Mouse (Mus musculus): ENCODE measurements around the gene Bnc1.
A peak's percentile ranks its signal among the peaks of the same experiment; 100 is the strongest.

The Bnc1 gene

DNA sequence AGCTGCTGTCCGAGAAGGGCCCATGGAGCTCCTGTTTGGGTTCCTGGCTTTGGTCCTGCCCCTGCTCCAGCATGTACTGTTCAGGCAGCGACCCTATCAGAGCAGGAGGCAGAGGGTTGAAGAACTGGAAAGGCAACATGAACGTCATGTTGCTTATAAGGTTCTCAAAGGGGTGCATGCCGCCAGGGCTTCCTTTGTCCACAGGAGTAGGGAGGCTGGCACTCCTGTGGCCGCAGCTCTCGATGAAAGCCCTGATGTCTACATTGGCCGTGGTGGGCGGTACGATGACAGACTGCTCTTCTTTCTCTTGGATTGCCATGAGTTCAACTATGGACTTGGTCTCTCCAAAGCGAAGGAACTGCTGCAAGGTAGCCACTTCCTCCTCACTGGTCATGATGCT, 17.5 kb downstream of the Bnc1 start:
- no peak for DNase-seq (ENCODE audit: low spot score in 2 of 2)

DNA sequence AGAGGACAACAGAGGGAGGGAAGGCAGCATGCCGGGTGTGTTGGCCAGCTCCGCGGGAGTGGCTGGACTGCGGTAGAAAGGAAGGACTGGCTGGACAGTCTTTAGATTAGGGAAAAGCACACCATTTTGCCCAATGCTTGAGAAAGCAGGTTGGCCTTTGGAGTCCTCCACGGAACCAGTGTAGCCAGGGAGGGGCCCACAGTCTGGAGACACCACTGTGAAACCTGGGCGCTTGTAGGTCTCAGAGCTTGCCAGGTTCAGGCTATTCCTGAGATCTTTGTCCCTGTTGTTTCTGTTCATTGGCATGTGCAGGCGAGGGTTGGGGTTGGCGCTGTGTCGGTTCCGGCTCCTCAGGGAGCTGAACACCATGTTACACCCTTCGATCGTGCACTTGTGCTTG, 18.2 kb downstream of the Bnc1 start:
- no peak for DNase-seq (ENCODE audit: low spot score in 2 of 2)

DNA sequence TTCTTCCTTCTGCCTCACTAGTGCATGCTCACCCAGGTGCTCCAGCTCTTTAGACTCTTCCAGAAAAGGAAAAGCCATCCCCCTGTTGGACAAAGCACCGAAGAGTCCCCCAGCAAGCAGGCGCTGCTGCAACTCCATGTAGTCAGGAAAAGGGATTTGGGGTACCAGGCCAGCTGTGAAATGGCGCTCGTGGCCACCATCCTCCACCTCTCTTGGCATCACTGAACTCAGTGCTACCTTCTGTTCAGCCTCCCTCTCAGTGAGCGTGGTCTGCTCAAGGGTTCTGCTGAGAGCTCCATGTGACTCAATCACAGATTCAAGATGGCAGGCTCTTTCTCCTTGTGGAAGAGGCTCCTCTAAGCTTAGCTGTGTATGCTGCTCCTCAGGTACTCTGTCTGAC, 18.8 kb downstream of the Bnc1 start:
- no peak for DNase-seq (ENCODE audit: low spot score in 2 of 2)

DNA sequence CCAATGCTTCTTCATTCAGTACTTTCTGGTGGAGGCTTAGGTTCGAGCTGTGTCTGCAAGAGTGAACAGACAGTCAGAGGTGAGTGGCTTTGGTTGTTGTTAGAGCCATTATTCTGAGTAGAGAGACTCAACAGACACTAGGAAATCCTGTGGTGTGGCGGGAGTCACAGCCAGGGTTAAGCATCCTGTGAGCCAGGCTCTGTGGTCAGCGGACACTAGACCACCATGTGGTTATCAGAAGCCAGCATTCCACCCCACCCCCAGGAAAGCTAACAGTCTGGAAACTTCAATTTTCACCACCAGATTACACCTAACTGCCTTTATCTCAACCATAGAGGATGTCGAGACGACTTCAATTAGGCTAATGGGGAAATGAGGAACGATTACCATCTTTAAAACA, 23.1 kb downstream of the Bnc1 start:
- DNase-seq (ENCODE audit: low spot score in 2 of 2), result no peak

DNA sequence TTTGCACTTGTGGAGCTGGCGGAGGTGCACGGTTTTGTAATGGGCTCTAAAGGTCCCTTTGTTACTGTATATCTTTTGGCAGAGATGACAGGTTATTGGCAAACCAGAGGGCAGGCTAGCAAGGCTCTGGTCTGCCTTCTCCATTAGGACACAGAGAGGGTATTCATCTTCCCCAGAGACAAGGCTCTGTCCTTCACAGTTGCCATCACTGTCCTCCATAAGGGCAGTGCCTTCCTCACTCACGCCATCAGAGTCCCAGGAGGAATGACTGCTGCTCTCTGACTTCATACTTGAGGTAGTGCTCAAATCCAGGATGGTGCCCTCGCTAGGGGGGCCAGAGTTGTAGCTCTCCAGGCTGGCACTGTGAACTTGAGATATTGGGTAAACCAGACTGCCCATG, 23.6 kb downstream of the Bnc1 start:
- no peak for DNase-seq (ENCODE audit: low spot score in 2 of 2)

DNA sequence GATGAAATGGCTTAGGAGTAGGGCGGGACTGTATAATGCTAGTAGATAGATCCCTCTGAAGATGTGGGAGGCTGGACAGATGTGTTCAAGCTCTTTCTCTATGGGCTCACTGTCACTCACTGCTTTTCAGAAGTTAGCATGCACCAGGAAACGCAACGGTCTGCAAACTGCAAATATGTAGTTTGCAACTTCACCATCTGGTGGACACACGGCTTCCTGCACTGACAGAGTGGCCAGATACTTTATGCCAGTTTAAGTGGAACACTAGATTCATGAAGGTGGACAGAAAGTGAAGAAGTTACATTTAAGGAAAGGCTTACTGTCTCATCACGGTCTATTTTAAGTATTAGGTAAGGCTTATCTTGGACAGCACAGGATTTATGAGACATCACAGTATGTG, 25.9 kb downstream of the Bnc1 start:
- DNase-seq (ENCODE audit: low spot score in 2 of 2), result peak in 1 of 2 experiments; percentile 23

DNA sequence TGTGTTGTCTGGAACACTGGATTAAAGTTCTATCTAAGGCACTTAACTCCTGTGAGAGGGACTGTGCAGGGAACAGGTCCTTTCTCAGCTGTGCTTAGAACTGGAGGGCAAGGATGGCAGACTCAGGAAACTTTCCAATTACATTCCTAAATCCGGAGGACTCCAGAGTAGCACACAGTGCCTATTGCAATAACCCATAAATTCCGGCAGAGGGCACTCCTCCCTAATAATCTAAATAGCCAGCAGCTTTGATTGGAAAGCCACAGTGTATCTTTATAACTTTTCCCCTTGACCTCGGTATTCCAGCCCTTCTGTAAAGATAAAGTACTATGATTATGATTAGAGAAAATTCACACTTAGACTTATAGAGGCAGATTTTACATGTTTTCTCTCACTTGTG, 32.4 kb downstream of the Bnc1 start:
- DNase-seq (ENCODE audit: low spot score in 2 of 2), result peak; percentile 47 to 56

DNA sequence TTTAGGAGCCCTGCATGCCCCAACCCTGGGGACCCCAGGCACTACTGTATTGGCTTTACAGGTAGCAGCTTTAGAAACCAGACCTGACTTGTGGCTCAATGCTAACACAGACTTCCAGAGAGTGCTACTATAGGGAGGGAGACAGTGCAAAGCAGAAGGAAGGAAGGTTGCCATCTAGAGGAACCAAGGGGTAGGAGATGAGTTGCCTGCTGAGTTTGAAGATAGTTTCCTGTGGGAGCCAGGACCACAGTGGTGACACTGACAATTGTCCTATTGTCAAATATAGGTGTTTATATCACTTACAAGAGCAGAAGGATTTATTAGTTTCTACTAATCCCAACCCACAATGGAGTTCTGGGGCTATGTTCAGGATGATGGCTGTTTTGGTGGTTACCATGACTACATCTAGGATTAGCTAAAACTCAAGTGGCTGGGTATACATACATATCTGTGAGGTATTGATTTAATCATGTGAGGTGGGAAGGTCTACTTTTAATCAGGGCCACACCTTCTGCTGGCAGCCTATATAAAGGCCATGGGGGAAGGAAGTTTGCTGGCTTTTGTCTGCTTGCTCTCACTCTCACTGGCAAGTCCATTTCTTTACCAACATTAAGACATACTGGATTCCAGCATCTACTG, 37.8 kb downstream of the Bnc1 start:
- no peak for DNase-seq (ENCODE audit: low spot score in 2 of 2)

DNA sequence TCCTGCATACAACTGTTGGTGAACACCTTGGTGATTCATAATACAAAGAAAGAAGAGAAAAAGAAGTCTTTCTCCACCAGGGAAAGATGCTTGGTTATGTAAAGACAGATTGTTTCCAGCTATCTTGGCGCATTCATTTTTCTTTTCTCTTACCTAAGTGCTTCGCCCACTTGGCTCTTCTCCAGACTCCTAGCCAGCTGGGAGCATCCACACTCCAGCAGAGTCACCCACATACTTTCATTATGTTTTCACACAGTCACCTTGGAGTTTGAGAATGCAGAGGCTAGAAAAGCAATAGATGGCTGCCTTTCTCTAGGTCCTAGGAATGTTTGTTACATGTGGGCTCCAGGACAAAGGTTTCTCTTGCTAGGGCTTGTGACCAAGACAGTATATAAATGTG, 41.6 kb downstream of the Bnc1 start:
- DNase-seq (ENCODE audit: low spot score in 2 of 2), result no peak

DNA sequence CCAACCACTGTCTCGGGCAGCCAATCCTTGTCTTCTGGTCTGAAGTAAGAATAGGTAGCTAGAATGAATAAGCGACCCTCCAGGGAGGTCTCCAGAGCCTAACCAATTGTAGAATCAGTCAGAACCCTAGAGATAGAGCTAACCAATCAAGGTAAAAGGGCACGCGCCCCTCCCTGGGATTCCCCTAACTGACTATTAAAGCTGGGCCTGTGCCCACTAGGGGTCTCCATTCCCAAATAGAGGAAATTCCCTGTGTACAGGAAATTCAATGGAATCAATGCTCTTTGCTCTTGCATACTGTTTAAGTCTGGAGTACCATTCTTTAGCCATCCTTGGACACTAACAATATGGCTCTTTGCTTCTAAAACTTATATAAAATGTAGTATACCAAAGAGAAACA, 46.7 kb downstream of the Bnc1 start:
- no peak for DNase-seq (ENCODE audit: low spot score in 2 of 2)

DNA sequence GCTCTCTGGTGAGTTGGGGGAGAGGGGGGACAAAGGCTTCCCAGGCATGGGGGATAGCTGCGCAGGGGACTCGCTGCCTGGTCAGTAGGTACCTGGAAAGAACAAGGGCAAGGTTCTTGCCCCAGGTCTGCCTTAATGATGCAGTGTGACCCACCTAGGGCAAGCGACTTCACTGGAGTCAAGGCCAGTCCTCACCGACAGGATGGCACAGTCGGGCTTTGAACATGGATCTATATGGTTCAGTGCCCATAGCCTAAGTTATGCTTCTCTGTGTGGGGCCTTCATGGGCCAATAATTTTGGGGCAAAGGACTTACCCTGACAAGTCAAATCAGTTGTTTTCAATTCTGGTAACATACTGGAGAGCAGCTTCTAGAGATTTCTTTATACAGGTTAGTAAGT, 57.3 kb downstream of the Bnc1 start:
- no peak for DNase-seq (ENCODE audit: low spot score in 2 of 2)

DNA sequence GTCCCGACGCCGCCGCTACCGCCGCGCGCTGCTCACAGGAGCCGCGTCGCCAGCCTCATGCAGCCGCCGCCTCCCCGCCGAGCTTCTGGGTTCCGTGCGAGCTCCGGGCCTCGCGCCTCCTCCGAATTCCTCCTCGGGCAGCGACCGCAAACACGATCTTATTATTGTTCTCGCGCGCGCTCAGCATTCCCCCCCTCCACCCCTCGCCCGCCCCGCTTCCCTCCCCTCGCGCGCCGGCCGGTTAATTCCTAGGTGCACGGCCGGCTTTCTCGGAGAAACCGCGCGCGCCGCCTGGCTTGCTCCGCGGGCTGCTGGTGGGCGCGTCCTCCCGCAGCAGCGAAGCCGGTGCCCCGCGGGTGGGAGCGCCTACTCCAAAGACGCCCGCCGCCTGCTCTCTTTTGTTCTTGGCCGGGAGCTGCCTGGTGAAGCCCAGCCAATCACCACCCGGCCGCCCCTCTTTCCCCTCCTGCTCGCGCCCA, 57.8 kb downstream of the Bnc1 start, which contains the start of gene Hdgfl3:
TSS of gene Hdgfl3 (minus strand) at position 207 of the 479 bp plus-strand sequence.
- DNase-seq (ENCODE audit: low spot score in 2 of 2), result peak; percentile 91 to 92

DNA sequence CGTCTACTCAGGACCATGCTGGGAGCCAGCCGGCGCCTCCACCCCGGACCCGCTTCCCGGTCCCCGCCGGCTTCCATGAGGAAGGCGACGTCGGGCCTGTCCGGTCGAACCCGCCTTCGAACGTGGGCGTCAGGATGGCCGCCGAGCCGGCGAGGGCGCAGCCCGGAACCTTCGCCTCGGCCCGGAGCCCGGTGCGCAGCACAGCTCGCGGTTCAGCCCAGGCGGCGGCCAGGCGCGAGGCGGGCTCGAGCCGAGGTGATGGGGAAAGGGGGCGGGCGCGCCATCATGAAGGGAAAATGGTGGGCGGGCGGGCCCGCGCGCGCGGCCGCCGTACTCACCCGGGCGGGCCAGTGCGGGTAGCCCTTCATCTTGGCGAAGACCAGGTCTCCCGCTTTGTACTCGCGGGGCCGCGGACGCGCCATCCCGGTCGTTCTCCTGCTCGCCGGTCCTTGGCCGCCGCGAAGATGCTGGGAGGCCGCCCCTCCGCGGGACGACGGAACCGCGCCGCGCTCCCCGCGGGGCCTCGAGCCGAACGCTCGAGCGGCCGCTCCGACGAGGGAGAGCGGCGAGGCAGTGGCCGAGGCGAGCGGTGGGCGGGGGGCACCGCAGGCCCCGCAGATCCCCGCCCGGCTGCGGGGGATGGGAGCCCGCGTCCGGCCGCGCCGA, 58.4 kb downstream of the Bnc1 start:
- DNase-seq (ENCODE audit: low spot score in 2 of 2), result peak; percentile 76 to 80

DNA sequence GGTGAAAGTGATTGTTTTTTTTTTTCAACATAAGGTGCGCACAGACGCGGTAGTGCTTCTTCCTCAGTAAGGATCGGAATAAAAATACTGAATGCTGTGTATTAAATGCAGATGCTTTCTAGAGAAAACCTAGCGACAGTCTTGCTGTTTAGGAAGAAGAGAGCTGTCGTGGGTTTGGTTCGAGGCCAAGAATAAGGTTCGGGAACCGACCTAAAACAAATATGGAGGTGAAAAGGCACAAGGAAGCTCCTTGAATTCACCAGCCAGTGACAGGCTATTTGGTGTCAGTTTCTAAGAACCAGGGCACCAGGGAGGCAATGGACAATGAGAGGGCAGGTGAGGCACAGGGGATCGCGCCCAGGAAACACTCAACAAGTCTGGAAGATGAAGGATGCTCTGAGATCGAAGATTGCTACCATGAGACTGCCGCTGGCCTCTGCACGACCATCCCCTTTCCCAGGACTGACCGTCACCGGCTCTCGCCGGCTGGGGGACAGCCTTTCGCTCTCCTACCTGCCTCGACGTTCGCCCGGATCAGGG, 59.0 kb downstream of the Bnc1 start:
- DNase-seq (ENCODE audit: low spot score in 2 of 2), result no peak

DNA sequence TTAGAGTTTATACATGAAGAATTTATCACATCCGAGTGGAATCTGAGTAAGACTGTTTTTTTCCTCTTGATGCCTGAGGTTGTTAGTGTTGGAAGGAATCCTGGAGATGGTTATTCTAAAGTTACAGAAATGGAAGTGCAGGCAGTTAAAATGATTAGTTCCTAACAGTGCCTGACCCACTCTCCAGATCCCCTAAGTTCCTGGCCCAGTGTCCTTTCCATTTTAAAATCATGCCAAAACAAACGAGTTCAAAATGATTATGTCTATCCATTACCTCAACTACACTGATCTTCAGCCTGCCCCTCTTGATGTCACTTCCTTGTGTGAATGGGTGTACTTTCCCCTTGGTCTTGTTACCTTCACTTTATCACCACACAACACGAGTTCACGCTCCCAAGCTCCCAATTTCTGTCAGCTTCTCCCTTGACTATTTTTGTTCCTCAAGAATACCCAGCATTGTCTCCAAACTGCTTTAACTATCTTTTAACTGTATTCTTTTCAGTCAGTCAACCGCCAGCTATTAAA, 59.5 kb downstream of the Bnc1 start:
- no peak for DNase-seq (ENCODE audit: low spot score in 2 of 2)

DNA sequence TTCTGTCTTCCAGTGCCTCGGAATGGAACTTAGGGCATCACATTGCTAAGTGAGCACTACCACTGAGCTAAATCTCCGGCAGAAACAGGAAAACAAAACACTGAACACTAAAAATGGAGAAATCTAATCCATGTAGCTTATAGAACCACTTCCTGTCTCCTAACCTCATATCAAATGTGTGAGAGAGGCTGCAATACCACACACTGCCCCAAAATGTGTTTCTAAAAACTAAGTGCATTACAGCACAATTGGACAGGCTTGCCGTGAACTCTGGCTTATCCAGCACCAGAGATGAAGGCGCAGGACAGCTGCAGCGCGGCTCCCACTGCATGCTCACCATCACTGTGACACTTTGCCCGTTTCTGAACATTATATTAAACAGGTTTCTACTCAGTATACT, 63.1 kb downstream of the Bnc1 start:
- no peak for DNase-seq (ENCODE audit: low spot score in 2 of 2)

DNA sequence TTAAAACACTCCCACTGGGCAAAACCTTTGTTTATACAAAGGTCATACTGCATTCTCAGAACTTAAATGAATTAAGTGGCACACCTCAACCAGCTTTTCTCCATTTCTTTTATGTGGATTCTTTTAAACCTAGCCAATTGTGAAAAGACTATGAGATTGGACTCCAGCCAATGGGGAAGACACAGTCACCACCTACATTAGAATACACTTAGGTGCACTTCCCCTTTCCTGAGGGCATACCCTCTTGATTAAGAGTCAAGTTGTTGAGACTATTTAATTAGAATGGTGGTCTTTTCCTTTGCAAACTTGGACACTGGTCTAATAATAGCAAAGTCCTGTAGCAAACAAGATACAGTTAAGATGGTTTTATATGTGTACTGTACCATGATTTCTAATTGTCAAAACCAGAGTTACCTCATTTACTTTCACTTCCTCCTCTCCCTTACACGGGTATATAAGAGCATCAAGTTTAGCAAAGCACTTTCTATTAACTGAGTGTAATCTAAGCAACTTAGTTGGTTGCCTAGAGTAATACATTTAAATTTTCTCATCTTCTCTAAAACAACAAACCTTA, 70.6 kb downstream of the Bnc1 start:
- DNase-seq (ENCODE audit: low spot score in 2 of 2), result no peak

DNA sequence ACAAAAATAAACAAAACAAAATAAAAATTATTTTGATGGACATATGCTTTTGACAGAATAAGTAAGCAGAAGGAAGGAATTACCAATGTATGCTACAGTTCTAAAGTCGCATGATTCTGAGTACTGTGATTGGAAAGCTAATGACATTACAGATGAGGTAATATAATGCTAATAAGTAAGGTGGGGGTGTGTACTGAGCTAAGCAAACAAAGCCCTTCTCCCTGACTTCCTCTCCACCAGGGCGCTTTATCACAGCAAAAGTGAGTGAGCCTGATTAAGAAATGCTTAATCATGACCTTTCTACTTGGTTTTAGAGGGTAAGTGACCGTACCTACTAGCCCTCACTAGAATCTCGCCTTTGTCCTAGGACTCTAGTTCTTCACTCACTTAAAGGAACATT, 71.8 kb downstream of the Bnc1 start:
- DNase-seq (ENCODE audit: low spot score in 2 of 2), result no peak

DNA sequence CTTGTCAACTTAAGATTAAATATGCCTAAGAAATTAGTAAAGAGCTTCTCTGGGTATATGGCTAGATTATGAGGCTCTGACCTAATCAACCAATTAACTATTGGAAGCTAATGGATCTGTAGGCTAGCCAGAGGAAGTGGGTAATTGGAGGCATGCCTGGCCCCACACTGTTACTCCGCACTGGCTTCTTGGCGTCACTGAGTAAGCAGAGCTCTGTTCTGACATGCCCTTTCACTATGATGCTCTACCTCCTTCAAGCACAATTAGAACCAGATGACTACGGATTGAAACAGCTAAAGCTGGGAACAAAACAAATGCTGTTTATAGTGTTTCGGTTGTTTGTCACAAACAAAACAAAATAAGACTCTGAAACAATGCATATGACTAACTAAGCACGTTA, 73.8 kb downstream of the Bnc1 start:
- no peak for DNase-seq (ENCODE audit: low spot score in 2 of 2)
